Comparison of ENCODE assay signal across 9 mouse cellular contexts in genomic region chr19:23142427-23143073, GRCm38 (mm10). TPM values are rescaled to one million over a fixed set of nuclear protein-coding genes. Genes with fewer than 3 reads are reported as not detected.
DNase-seq lines count a peak whose midpoint lies in the region; ATAC-seq and TF ChIP-seq lines count a peak whose summit lies in the region.
"Had no signal": no experiment of that assay in that cellular context is flagged by ENCODE, and none has a peak within 500 bp of the region (broad histone marks: within the 10 kb centered on the region; RNA-seq: fewer than 3 reads in every experiment).

No protein-coding gene starts in this region.

- H3K27me3 ChIP-seq in forebrain, embryonic 14.5 days (replicated peaks; ENCODE audit: control insufficient read depth, insufficient read depth, low read length) = peaks cover 17% of the 10 kb centered on the region
- H3K27me3 ChIP-seq in lung, postnatal 0 days (replicated peaks; ENCODE audit: insufficient read depth, low read length) = no peaks in the 10 kb centered on the region
- H3K27me3 ChIP-seq: CH12.LX had no signal

- no peak for ATAC-seq in forebrain, embryonic 14.5 days
- ATAC-seq in lung, postnatal 0 days = no peak

- in situ Hi-C loops in ES-E14 (cut with MboI; ENCODE audit: low sequenced_read_pairs in 2 of 2, unreplicated experiment in 2 of 2) = no loop called here

- H3K4me2 ChIP-seq in forebrain, embryonic 14.5 days (ENCODE audit: low read length) = peak overlapping the region; percentile 99
- peak overlapping the region; percentile 87 for H3K4me2 ChIP-seq in lung, postnatal 0 days (replicated peaks; ENCODE audit: low read depth, low read length)

- TF ChIP-seq EP300 in lung, postnatal 0 days (IDR thresholded peaks at IDR 0.05) = no peak

- peak overlapping the region; percentile 95 for H3K9ac ChIP-seq in ES-E14 (ENCODE audit: insufficient read depth, low read depth, low read length, poor library complexity, severe bottlenecking)
- H3K9ac ChIP-seq in forebrain, embryonic 14.5 days (ENCODE audit: low read length) = peak overlapping the region; percentile 60
- H3K9ac ChIP-seq in lung, postnatal 0 days (replicated peaks; ENCODE audit: low read depth) = peak overlapping the region; percentile 100

- peak overlapping the region; percentile 95 for H3K27ac ChIP-seq in ES-E14 (ENCODE audit: insufficient read depth, low read depth, low read length, poor library complexity, severe bottlenecking)
- no peak overlapping the region for H3K27ac ChIP-seq in forebrain, embryonic 14.5 days (ENCODE audit: low read depth, low read length)
- H3K27ac ChIP-seq in lung, postnatal 0 days (ENCODE audit: low read length) = peak overlapping the region; percentile 100

- TF ChIP-seq CTCF in lung, postnatal 0 days (IDR thresholded peaks at IDR 0.05) = no peak

- H3K4me3 ChIP-seq in ES-E14 (ENCODE audit: insufficient read depth in 1 of 2, low read depth in 1 of 2, low read length in 2 of 2, poor library complexity in 1 of 2, severe bottlenecking in 1 of 2) = peak overlapping the region; percentile 93 to 96
- peak overlapping the region; percentile 59 for H3K4me3 ChIP-seq in forebrain, embryonic 14.5 days (ENCODE audit: low read depth, low read length)
- peak overlapping the region; percentile 97 for H3K4me3 ChIP-seq in lung, postnatal 0 days (ENCODE audit: low read depth, low read length)

- peaks cover 24% of the 10 kb centered on the region; the same call in 1 of the 2 replicates for H3K36me3 ChIP-seq in ES-E14 (ENCODE audit: control insufficient read depth, insufficient read depth, low read length, poor library complexity, severe bottlenecking)
- no peaks in the 10 kb centered on the region for H3K36me3 ChIP-seq in forebrain, embryonic 14.5 days (ENCODE audit: control insufficient read depth, insufficient read depth, low read length)
- H3K36me3 ChIP-seq in lung, postnatal 0 days (ENCODE audit: insufficient read depth, low read length) = peaks cover 3% of the 10 kb centered on the region; the same call in 1 of the 2 replicates

- DNase-seq in adrenal gland, adult 2 months = peak; percentile 81
- no peak for DNase-seq in adrenal gland, adult 18-20 months (ENCODE audit: low spot score in 2 of 2)
- no peak for DNase-seq in ES-E14 (ENCODE audit: low read depth, low spot score)
- no peak for DNase-seq in forebrain, embryonic 14.5 days (ENCODE audit: low spot score)
- DNase-seq in kidney, adult 18-20 months = peak; percentile 69
- peak; percentile 82 for DNase-seq in lung, postnatal 0 days (ENCODE audit: low spot score)
- DNase-seq in testis, postnatal 10 days (ENCODE audit: low spot score) = peak; percentile 53
- DNase-seq in layer of hippocampus, postnatal 14 days (ENCODE audit: low spot score in 2 of 2) = no peak

- H3K4me1 ChIP-seq in ES-E14 (ENCODE audit: control insufficient read depth in 2 of 2, insufficient read depth in 2 of 2, low read length in 2 of 2, poor library complexity in 1 of 2) = peaks cover 0 to 1% of the 10 kb centered on the region in 2 experiments; a peak in 2 of 4 replicates
- H3K4me1 ChIP-seq in forebrain, embryonic 14.5 days (ENCODE audit: control insufficient read depth, insufficient read depth, low read length) = peaks cover 7% of the 10 kb centered on the region; the same call in 1 of the 2 replicates
- H3K4me1 ChIP-seq in lung, postnatal 0 days (ENCODE audit: insufficient read depth, low read depth, low read length) = peaks cover 21% of the 10 kb centered on the region; the same call in 1 of the 2 replicates

- no peaks in the 10 kb centered on the region for H3K9me3 ChIP-seq in ES-E14 (ENCODE audit: control insufficient read depth, insufficient read depth, low read depth, low read length)
- no peaks in the 10 kb centered on the region for H3K9me3 ChIP-seq in forebrain, embryonic 14.5 days (replicated peaks; ENCODE audit: control insufficient read depth, low read length)
- H3K9me3 ChIP-seq in lung, postnatal 0 days (ENCODE audit: low read length) = no peaks in the 10 kb centered on the region

- 3% methylated on average over 28 of the region's 28 CpGs for WGBS in forebrain, embryonic 14.5 days
- 5% methylated on average over 28 of the region's 28 CpGs for WGBS in lung, postnatal 0 days

TF ChIP-seq in ES-E14, 5 proteins besides CTCF, POLR2A, EP300 and RAD21:
- TF ChIP-seq MAFK (IDR thresholded peaks at IDR 0.05; ENCODE audit: insufficient read depth, low read depth, low read length) (no peak), ZC3H11A (IDR thresholded peaks at IDR 0.05; ENCODE audit: borderline replicate concordance, low read depth, low read length) (no peak), ZNF384 (IDR thresholded peaks at IDR 0.05; ENCODE audit: low read depth, low read length) (no peak), HCFC1 (IDR thresholded peaks at IDR 0.05; ENCODE audit: borderline replicate concordance, insufficient read depth, low read length) (no peak), CHD2 (IDR thresholded peaks at IDR 0.05; ENCODE audit: low read depth, low read length) (no peak)

RNA-seq across cellular contexts. Expression of gene Klf9, which starts 1.5 kb away (rescaled TPM):
- total RNA-seq in adrenal gland, adult 2 months (2021) = 10 to 100 TPM; 75.8 to 85.6 TPM
- polyA plus RNA-seq in adrenal gland, adult 2 months (2012; rRNA removed) = 64.4 and 66.5 TPM in 2 replicates
- 10 to 100 TPM; 63.4 to 82.4 TPM for total RNA-seq in adrenal gland, adult 18-20 months (2021)
- 90.8 and 173 TPM in 2 replicates for total RNA-seq in ES-E14 (2012; rRNA removed)
- 0.97 and 1.1 TPM in 2 replicates for polyA plus RNA-seq in forebrain, embryonic 14.5 days (2014; fragmentation: Nextera tagmentation; extraction: Ambion mirVana)
- 28.8 and 46.2 TPM in 2 replicates for polyA plus RNA-seq in lung, postnatal 0 days (2015; fragmentation: Nextera tagmentation; extraction: Ambion mirVana)
- total RNA-seq in layer of hippocampus, postnatal 14 days (2021) = 100 to 1,000 TPM; 185 to 203 TPM
- total RNA-seq: CH12.LX had no signal

Comparison
In these comparisons a context has a peak if more than half of its experiments do, and no peak if none do; other contexts are left out.
1. DNase-seq: peak in adrenal gland, adult 2 months (single experiment), kidney, adult 18-20 months (single experiment), lung, postnatal 0 days (single experiment) and testis, postnatal 10 days (single experiment); none in adrenal gland, adult 18-20 months (0 of 2), ES-E14 (single experiment), forebrain, embryonic 14.5 days (single experiment) and layer of hippocampus, postnatal 14 days (0 of 2).
2. Peak in every context shown above with its lines, with median percentiles within 50 percentile points of each other: H3K4me3 ChIP-seq and H3K9ac ChIP-seq.